Mouse (Mus musculus) small intestine, adult 2 months (tissue): ENCODE results near the gene Mcub. TPM values are rescaled to one million over a fixed set of nuclear protein-coding genes. Genes with fewer than 3 reads are reported as not detected.

ENCODE experiments used
- H3K27ac ChIP-seq: fragments of 200-500 bp; 2 replicates; pipeline ENCODE4 v1.5.1; 2012; ENCODE audit warnings: low read depth, low read length, control low read depth, inconsistent platforms; ENCODE audit not compliant: insufficient read depth
- H3K27me3 ChIP-seq: fragments of 200-500 bp; 2 replicates; pipeline ENCODE4 v1.6.1; 2012; ENCODE audit warnings: mild to moderate bottlenecking, moderate library complexity, low read length, inconsistent platforms; ENCODE audit not compliant: control insufficient read depth, insufficient read depth
- H3K36me3 ChIP-seq: fragments of 200-500 bp; 2 replicates; pipeline ENCODE4 v1.6.1; 2012; ENCODE audit warnings: mild to moderate bottlenecking, low read length, control low read depth, inconsistent platforms; ENCODE audit not compliant: control insufficient read depth, insufficient read depth
- H3K4me1 ChIP-seq: fragments of 200-500 bp; 2 replicates; pipeline ENCODE4 v1.6.1; 2012; ENCODE audit warnings: low read length, inconsistent platforms, mixed read lengths; ENCODE audit not compliant: control insufficient read depth, insufficient read depth, insufficient read length
- H3K4me3 ChIP-seq: fragments of 200-500 bp; 2 replicates; pipeline ENCODE4 v1.5.1; 2012; ENCODE audit warnings: low read depth, mild to moderate bottlenecking, control low read depth, inconsistent platforms, low read length, moderate library complexity
- CTCF ChIP-seq: fragments of 200-500 bp; IDR thresholded peaks from 2 replicates; pipeline ENCODE4 v1.5.1; 2012; ENCODE audit warnings: low read depth, mild to moderate bottlenecking, control low read depth, inconsistent platforms, low read length, moderate library complexity, mixed read lengths; ENCODE audit not compliant: insufficient replicate concordance, insufficient read length; ENCODE audit errors: extremely low read depth
- POLR2A ChIP-seq: fragments of 200-500 bp; IDR thresholded peaks from 2 replicates; pipeline ENCODE4 v1.6.1; 2012; ENCODE audit warnings: low read depth, mild to moderate bottlenecking, control low read depth, inconsistent platforms, low read length, moderate library complexity
- WGBS: fragments of 180-500 bp; shearing (Covaris S2); methylation state at CpG from one replicate; pipeline ENCODE4 v1.1.7; 2018; 5-methylcytosine and 5-hydroxymethylcytosine counted together
- polyA plus RNA-seq: library from polyadenylated mRNA; depleted of rRNA; stranded (reverse); fragments of >200 nt; gene quantifications from 2 replicates; pipeline ENCODE4 v1.2.3, GENCODE M21; 2012

Mcub gene
- polyA plus RNA-seq, 1 experiment = 0.96 TPM

DNA sequence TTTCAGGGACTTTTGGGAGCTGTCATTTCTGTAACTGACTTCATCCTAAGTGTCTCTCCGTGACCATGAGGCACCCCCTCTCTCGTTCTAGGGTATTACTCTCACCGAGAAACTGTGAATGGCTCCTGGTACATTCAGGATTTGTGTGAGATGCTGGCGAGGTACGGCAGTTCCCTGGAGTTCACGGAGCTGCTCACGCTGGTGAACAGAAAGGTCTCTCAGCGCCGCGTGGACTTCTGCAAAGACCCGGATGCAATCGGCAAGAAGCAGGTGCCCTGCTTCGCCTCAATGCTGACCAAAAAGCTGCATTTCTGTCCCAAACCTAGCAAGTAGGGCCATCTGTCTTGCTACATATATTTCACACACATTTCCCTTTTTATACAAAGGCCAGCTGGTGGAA, 56.8 kb downstream of the Mcub start:
- no peaks in the 10 kb centered on the region for H3K4me1 ChIP-seq
- no peaks in the 10 kb centered on the region for H3K27me3 ChIP-seq
- WGBS = 93% methylated on average over 13 of the region's 13 CpGs
- no peak overlapping the region for H3K4me3 ChIP-seq
- peaks cover 54% of the 10 kb centered on the region for H3K36me3 ChIP-seq
- TF ChIP-seq CTCF (no peak), POLR2A (no peak)
- no peak overlapping the region for H3K27ac ChIP-seq

DNA sequence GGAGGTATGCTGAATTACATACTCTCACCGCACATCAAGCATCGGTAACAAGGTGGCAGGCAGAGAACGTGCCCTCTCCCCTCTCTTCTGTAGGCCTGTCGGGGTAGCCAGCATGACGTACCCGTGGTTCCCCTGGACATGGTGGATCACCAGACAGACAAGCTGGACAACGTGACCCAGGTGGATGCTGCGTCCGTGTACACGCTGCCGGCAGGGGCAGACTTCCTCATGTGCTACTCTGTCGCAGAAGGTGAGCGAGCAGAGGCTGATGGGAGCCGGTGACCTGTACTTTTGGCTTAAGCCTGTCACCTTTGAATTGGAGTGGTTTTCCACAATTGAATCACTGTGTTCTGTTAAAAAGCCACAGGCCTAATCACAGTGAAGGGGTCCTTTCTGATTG, 58.0 kb downstream of the Mcub start:
- Histone ChIP-seq H3K27me3 (no peaks in the 10 kb centered on the region), H3K4me1 (no peaks in the 10 kb centered on the region), H3K27ac (no peak overlapping the region), H3K36me3 (peaks cover 59% of the 10 kb centered on the region), H3K4me3 (no peak overlapping the region)
- TF ChIP-seq CTCF (no peak), POLR2A (no peak)
- WGBS = 94% methylated on average over 14 of the region's 14 CpGs

DNA sequence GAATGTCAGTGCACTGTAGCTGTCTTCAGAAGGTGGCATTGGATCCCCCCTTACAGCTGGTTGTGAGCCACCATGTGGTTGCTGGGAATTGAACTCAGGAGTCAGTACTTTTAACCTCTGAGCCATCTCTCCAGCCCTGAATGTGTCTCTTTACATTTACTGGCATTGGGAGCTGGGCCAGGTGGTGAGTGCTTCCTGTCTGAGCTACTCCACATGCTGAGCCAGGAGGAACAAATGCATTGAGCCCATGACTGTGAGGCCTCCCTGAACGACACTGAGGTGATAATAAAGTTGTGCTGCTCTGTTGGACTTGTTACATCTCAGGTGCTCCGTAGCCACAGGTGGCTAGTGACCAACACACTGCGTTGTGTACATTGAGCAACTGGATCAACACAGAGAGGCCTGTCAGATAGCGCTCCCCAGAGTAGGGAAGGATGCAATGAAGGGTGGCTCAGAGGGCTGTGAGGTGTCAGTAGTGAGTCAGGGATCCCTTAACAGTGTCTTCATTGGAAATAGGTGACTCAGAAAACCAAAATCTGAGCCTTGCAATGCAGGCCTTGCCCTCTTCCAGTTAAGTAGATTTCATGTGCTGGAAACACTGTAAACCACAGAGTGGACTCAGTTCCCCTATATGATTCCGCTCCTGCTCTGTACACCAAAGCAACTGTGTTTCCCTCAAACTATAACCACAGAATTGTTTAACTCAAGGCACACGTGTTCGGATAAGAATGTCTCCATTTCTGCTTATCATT, 65.4 kb downstream of the Mcub start:
- Histone ChIP-seq H3K27ac (no peak overlapping the region), H3K27me3 (no peaks in the 10 kb centered on the region), H3K4me3 (no peak overlapping the region), H3K36me3 (peaks cover 28% of the 10 kb centered on the region), H3K4me1 (peaks cover 17% of the 10 kb centered on the region)
- TF ChIP-seq POLR2A = no peak
- no peak for TF ChIP-seq CTCF
- 71% methylated on average over 7 of the region's 7 CpGs for WGBS

GRCm38 (mm10) chr3:129903866-129904265, 66.1 kb downstream of the Mcub start:
- no peak for TF ChIP-seq CTCF
- no peak for TF ChIP-seq POLR2A
- WGBS = 64% methylated on average over 8 of the region's 8 CpGs
- peaks cover 23% of the 10 kb centered on the region for H3K36me3 ChIP-seq
- peaks cover 17% of the 10 kb centered on the region for H3K4me1 ChIP-seq
- H3K27ac ChIP-seq = no peak overlapping the region
- H3K27me3 ChIP-seq = no peaks in the 10 kb centered on the region
- peak overlapping the region; percentile 10; the same call in 1 of the 2 replicates for H3K4me3 ChIP-seq

DNA sequence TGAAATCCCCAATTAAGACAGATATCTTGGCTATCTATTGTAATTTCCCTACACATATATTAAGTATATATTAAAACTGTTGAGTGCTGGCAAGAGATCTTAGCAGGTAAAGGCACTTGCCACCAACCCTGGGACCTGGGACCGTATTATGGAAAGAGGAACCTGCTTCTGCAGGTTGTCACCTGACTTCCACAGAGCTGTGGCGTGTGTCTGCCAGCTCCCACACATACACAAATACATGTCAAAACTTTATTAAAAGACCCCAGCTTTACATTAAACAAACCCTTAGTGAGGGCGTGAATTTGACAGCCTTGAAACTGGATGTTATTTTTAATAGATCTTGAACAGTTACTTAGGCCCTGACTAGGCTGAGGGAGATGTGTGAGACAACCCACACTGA, 66.6 kb downstream of the Mcub start:
- H3K27ac ChIP-seq = no peak overlapping the region
- peak overlapping the region; percentile 10; the same call in 1 of the 2 replicates for H3K4me3 ChIP-seq
- H3K36me3 ChIP-seq = peaks cover 18% of the 10 kb centered on the region
- no peak for TF ChIP-seq POLR2A
- TF ChIP-seq CTCF = no peak
- H3K27me3 ChIP-seq = no peaks in the 10 kb centered on the region
- 85% methylated on average over 3 of the region's 3 CpGs for WGBS
- H3K4me1 ChIP-seq = peaks cover 17% of the 10 kb centered on the region

- under 1% methylated on average over 34 of the region's 34 CpGs for WGBS
- TF ChIP-seq CTCF (no peak), POLR2A (peak; percentile 82)
- Histone ChIP-seq H3K27ac (peak within 1 kb of the TSS; percentile 61), H3K4me3 (peak within 1 kb of the TSS; percentile 98), H3K27me3 (no peaks in the 10 kb centered on the region), H3K36me3 (peaks cover 7% of the 10 kb centered on the region), H3K4me1 (peaks cover 22% of the 10 kb centered on the region)
These were observed 68.7 kb downstream of the Mcub start, which contains the start of gene Casp6 for GRCm38 (mm10) chr3:129901271-129901809. TSS of gene Casp6 (plus strand) at chr3:129901425.

GRCm38 (mm10) chr3:129898886-129899285, 71.1 kb downstream of the Mcub start:
- H3K27ac ChIP-seq = no peak overlapping the region
- WGBS = 59% methylated on average over 4 of the region's 4 CpGs
- no peak for TF ChIP-seq POLR2A
- no peak for TF ChIP-seq CTCF
- H3K4me3 ChIP-seq = no peak overlapping the region
- peaks cover 20% of the 10 kb centered on the region for H3K4me1 ChIP-seq
- H3K27me3 ChIP-seq = no peaks in the 10 kb centered on the region
- no peaks in the 10 kb centered on the region for H3K36me3 ChIP-seq
